Mouse (Mus musculus): Measurements from ENCODE around the gene Etfb. TPM values are rescaled to one million over a fixed set of nuclear protein-coding genes. Genes with fewer than 3 reads are reported as not detected.
"Not testable (repeated sequence)": the region's sequence is repeated elsewhere in the genome, so short reads cannot be mapped to it uniquely, and the experiment has no call there.

The Etfb gene
- total RNA-seq (2021), result 1,201 and 1,373 TPM in 2 replicates
- long read RNA-seq, experiment 1, transcript Etfb-201 (6 exons, 893 nt), result major isoform, 1,129 of 1,418 reads
- long read RNA-seq, experiment 1, partial matches to known transcripts, result 268 of 1,418 reads
- long read RNA-seq, experiment 1, other reads (novel, unspliced or antisense), result 18 of 1,418 reads
- long read RNA-seq, experiment 2, transcript Etfb-201 (6 exons, 893 nt), result major isoform, 1,279 of 1,632 reads
- long read RNA-seq, experiment 2, partial matches to known transcripts, result 338 of 1,632 reads
- long read RNA-seq, experiment 2, other reads (novel, unspliced or antisense), result 15 of 1,632 reads

DNA sequence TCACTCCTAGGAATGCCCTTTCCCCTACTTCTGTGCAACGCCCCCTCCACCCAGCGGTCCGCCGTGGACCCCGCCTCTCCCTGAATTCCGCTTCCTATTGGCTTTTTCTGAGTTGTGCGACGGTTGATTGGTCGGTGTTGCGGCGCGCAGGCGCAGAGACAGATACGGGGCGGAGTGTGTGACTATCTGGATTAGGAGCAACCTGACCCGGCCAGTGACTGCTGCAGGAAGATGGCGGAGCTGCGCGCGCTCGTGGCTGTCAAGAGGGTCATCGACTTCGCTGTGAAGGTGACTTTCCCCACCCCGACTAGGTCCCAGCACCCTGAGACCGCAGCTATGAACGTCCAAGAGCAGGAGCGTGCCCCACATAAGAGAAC is at the start of gene Etfb, which contains the start of gene Gm45233:
Etfb (plus strand) TSS at position 167 of the 377 bp plus-strand sequence.
Gm45233 (plus strand) TSS at position 212 of the 377 bp plus-strand sequence.
- peak; percentile 97 for DNase-seq

DNA sequence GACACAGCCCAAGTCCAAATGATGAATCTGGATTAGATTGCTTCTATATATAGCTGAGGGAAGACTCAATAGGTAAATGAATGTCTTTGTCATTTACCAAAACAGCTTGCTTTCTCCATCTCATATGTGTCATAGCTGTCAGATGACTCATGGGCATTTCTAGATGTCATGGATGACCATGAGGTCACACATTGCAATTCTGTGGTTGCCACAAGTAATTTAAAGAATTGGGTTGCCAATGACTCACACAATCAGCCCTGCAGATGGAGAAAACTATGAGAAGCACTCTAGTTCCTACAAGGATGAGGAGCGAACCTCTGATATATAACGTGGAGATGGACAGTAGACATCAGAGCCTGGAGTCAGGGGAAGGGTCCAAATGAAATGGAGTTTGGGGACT is 44.4 kb upstream of the Etfb start:
- DNase-seq, result no peak

DNA sequence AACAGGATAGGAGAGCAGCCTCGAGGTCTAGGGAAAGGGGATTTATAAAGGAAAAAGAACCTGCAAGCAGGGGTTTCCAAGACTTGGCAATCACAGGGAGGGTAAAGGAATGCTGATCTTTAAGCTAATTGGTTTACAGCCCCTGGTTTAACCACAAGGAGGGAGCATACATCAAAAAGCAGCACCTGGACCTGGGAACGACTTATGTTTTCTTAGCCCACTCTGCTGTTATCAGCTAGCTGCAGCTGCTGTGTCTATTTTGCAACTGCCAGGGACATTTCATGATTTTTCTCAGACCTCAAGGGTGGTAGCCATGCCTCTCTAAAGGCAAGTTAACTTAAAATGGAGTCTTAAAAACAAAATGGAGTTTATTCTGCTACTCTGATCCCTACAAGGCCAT is 41.2 kb upstream of the Etfb start:
- no peak for DNase-seq

DNA sequence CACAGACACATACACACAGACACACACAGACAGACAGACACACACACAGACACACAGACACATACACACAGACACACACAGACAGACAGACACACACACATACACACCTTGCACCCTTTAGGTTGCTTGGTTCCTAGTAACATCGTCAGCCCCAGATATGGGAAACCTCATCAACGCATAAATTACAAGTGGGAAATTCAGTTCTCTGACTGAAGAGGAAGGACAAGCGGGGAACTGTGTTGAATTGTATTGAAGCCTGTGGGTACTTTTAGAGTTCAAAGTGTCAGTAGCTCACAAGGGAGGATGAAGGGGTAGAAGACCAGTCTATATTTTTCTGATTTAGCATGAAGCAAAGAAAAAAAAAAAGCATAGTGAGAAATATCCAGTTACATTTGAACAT is 36.3 kb upstream of the Etfb start:
- no peak for DNase-seq

DNA sequence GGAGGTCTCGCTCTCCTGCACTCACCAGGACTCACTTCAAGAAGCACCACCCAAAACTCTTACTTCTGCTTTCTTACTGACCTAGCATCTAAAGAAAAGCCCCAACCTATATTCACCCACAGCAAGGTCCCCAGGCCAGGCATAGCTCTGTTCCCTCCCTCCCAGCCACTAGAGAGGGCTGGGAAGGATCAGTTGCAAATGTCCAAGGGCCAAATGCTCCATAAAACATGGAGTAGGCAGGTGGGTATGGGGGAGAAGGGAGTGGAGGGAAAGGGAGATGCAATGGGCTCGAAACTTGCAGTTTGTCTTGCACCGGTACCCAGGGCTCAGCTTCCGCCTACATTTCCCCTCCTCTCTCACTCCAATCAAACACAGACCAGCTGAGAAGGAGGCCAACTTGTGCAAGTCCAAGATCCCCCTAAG is 35.7 kb upstream of the Etfb start, which contains the start of gene Siglecg:
Siglecg (plus strand) TSS at position 74 of the 423 bp plus-strand sequence.
- DNase-seq, result no peak

DNA sequence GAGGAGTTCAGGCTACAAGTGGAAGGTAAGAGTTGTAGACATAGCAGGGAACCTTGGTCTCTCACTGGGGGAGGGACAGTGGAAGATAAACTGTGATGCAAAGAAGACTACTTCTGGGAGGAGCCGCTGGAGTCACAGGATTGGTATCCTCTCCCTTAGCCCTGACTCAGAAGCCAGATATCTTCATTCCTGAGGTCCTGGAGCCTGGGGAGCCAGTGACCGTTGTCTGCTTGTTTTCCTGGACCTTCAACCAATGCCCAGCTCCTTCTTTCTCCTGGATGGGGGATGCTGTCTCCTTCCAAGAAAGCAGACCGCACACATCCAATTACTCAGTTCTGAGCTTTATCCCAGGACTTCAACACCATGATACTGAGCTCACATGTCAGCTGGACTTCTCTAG is 34.8 kb upstream of the Etfb start:
- DNase-seq, result no peak

DNA sequence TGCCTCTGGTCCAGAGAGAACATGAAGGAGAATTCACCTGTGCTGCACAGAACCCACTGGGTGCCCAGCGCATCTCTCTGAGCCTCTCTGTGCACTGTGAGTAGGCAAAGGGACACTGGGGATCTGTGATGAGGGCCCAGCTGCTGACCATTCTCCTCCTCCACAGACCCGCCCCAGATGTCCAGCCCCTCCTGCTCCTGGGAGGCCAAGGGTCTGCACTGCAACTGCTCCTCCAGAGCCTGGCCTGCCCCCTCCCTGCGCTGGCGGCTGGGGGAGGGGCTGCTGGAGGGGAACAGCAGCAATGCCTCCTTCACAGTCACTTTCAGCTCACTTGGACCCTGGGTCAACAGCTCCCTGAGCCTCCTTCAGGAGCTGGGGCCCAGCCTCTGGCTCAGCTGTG is 32.2 kb upstream of the Etfb start:
- not testable (repeated sequence) for DNase-seq

DNA sequence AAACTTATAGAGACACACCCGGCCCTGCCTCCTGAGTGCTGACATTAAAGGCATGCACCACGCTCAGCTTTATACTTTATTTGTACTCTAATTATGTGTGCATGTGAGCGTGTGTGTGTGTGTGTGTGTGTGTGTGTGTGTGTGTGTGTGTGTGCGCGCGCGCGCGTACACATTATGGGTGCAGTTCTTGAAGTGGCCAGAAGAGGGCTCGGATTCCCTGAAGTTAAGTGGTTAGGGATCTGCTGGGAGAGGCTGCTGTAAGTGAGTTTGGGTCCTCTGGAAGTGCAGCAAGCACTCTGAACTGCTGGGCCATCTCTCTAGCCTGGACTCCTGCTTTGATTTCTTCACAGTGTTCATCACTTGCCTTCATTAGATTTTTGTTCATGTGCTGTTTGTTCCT is 26.6 kb upstream of the Etfb start:
- no peak for DNase-seq

DNA sequence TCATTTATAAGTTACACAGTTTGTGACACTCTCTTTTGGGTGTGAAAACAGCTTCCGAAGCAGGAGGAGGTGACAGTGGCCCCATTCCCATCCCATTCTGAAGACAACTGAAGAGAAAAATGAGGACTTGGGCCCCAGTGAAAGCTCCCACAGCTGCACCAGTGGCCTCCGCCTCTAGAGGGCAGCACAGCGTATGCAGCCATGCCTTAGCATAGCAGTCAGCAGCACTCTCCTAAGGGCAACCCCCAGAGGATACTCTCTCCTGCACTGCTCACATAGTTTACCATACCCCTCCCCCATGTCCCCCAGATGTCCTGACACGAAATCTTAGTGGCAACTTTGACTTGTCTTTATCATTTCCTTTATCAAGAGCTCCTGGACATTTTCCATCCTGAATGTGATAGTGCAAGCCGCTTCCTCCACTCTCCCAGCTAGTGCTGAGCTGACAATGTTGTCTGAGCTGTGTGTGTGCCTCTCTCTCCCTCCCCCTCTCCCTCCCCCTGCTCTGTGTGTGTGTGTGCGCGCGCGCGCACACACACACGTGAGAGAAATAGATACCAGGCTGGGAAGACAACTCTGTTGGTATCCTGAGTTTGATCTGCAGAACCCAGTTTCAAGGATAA is 20.8 kb upstream of the Etfb start:
- peak; percentile 93 for DNase-seq

DNA sequence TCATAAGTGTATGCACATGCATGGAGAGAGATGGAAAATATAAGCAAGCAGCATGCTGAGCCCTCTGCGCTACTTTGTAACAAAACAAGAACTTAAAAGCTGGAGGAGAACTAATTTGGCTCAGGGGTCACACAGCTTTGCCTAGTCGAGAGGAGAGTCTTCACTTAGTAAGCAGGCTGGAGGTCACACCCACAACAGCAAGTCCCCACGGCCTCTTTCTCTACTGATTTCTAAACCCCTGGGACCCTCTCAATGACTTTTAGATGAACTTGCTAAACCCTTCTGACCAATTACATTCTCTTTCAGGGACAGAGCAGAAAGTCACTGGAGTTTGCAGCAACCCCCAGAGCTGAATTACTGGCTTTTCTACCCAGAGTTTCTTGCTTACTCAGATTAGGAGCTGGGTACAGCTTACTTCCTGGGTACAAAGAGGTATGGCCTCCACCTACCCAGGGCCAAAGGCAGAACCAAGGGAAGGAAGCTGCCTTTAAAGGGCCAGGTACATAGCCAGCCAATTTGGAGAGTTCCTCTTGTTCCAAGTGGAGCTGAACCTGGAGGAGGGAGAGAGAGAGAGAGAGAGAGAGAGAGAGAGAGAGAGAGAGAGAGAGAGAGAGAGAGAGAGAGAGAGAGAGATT is 19.8 kb upstream of the Etfb start:
- DNase-seq, result peak; percentile 28

DNA sequence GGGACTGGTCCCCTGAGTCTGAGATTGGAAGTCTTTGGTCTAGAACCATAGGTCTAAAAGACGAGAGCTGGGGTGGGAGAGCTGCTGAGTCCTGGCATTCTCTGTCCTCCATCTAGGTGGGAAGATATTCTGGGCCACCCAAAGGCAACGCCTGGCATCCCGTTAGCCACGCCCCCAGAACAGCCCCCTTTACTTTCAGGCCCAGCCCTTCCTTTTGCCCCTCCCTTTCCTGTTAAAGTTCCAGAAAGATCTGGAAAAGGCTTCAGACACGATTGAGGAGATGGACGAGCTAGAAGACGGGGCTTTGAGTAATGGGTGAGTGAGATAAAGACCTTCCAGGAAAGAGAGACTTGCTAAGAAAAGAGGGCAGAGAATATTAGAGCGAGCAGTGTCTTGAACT is 16.5 kb upstream of the Etfb start, which contains the start of gene Lim2:
Lim2 (plus strand) TSS at position 265 of the 400 bp plus-strand sequence.
- DNase-seq, result no peak

DNA sequence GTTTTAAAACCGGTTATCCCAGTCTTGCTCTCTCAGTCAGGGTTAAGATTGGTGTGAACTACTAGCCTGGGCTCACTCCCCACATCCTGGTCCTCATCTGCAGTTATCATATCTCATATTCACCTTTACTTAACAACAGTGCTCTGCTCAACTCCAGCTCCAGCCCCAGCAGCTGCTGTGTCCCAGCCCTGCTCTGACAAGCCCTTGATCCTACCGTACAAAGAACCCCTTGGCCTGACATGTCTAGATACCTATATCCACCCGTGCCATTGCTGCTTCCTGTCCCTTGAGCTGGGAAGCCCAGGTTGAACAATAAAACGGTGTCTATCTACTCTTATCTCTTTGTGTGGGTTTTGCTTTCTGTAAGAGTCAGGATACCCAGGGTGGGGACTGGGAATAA is 14.4 kb upstream of the Etfb start:
- DNase-seq, result no peak

DNA sequence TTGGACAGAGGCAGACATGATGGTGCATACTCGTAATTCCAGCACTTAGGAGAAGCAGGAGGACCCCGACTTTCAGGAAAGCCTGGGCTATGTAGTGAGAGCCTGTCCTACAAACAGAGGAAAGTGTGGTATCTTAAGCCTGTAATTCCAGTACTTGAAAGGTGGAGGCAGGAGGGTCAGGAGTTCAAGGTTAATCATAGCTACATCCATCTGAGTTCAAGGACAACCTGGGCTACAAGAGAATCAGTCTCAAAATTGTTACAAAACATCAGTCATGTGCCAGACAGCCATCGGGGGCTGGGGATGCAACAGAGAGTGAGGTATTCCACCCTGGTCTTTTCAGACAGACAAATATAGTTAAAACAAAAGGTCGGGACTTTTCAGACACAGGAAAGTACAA is 11.0 kb upstream of the Etfb start:
- no peak for DNase-seq

DNA sequence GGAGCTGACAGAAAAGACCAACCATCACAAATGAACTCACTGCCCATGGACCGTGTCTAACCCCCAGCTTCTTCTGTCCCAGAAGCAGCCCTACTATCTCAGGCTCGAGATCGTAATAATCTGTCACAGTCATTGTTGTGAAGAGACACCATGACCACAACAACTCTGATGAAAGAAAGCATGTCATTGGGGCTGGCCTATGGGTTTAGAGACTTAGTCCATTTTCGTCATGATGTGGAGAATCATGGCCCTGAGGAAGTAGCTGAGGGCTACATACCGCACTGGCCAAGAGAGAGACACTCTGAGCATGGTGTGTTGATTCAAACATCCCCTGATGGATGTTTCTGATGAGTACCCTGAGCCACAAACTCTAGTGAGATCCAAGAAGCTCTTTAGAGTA is 9.2 kb upstream of the Etfb start:
- no peak for DNase-seq

DNA sequence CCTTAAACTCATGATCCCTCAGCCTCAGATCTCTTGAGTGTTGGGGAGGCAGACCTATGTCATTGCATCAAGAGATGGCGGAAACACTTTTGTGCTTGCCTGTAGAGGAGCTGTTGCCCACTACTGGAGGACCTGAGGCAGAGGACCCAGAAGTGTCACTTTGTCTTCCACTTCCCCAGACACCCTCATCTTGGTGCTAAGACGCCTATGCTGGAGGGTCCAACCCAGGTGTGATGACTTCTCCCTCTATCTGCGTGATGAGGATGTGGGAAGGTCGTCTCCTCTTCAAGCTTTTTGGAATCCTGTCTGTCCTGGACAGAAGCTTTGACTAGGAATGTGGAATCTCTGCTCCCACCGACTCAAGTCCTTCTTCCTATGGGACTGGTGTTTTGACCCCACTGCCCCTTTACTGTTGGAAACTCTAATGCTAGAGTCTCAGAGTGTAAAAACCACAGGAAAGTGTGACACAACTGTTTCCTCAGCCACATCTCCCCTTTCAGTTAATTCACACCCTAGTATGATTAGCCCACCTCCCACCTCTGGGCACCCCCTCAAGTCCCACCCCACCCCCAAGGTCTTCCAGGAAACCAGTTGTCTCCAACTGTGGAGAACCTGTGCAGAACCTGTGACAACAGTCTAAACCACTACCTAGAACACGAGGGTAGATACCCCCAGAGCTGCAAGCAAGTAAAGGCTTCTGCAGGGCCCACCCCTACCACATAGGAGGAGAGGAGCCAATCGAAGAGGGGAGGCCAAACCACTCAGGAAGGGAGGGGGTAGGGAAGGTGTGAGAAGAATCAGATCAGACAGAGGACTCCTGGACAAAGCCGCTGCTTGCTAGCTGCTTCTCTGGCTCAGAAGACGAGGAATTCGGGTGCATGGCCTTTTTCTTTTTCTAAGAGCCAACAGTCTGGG is 7.3 kb upstream of the Etfb start, which contains the start of gene Nkg7:
Nkg7 (plus strand) TSS at position 733 of the 915 bp plus-strand sequence.
- DNase-seq, result no peak

DNA sequence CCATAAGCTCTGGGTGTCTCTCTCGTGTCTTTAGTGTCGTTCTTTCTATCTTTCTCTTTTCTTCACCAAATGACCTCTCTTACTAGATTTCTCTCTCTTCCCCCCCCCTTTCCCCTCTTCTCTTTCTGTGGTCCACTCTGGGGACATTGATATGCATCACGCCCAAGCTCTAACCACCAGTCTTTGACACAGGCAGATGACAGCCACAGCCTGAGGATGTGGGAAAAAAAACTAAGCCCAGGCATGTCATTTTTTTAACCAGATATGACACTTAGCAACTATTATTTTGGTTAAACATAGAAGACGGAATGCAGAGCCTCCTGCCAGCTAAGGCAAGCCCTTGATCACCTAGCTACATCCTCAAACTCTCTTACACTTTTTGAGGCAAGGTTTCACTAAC is 5.3 kb upstream of the Etfb start:
- DNase-seq, result no peak

DNA sequence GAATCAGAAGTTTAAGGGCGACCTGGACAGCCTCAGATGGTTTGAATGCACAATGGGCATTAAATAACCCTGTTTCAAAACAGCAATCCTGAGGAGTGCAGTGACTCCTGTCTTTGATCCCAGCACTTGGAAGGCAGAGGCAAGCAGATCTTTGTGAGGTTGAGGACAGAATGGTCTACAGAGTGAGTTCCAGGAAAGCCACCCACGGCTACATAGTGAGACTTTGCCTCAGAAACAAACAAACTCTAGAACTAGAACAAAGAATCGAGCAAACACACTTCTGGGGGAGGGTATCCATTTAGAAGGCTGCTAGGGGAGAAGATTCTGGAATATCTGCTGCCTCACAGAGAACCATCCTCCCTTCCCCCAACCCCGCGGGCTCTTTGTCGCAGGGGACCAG is 3.4 kb upstream of the Etfb start, which contains the start of gene Cldnd2:
Cldnd2 (plus strand) TSS at position 301 of the 400 bp plus-strand sequence.
- no peak for DNase-seq

DNA sequence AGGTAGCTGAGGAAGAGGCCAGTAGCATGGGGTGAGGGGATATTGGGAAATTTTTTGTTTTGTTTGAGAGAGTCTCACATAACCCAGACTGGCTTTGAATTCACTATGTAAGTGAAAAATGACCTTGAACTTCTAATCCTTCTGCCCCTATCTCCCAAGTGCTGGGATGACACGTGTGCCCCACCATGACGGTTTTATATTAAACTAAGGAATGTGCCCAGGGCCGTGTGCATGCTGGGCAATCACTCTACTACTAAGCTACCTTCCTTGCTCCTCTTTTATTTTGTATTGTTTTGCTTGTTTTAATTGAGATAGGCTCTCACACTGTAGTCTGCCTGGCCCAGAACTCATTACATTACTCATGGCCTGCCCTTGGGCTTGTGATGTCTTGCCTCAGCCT is 2.8 kb upstream of the Etfb start:
- no peak for DNase-seq

DNA sequence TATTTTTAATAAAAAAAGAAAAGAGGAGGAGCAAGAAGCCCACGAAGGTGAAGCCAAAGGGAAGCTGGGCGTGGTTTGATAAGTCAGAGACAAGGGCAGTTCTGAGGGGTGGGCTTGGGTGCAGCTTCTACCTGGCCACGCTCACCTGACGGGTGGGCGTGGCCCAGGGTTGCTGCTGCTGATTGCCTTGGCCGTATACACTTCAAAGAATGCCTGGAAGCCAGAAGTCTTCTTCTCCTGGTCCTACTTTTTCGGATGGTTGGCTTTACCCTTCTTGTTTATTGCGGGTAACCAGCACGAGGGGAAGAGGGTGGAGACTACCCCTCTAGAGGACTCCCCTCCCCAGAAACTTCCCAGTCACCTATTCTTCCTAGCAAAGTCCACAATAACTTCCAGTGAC is 1.2 kb upstream of the Etfb start:
- no peak for DNase-seq

DNA sequence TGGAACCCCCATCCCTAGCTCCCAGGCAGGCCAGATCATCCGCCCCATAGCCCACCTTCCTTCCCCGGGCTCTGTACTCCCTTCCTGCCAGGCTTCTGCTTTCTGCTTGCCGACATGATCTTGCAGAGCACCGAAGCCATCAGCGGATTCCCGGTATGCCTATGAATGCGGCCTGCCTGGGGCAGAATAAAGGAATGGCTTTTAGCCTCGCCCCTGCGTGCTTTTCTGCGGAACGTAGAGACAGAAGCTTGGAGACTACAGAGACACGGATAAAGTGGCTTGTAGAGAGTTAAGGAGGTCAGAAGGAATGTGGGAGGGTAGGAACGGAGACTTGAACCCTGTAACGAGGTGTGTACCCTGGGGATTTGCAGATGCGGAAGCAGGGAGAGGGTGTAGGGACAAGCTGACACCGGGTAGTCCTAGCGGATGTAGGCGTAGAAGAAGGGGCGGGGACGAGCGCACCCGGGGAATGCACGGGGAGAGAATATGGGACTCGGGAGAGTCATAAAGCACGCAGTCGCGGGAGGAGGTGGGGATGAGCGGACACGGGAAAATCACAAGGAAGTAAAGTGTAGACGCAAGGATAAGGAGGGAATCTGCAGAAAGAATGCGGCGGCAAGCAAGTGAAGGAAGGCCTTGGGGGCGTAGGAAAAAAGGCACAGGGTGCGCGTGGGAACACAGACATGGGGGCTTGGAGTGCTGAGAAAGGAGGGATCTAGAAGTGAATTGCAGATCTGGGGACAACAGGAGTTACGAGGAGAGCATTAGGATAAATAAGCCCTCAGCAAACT is 562 bp upstream of the Etfb start:
- DNase-seq, result peak; percentile 92

DNA sequence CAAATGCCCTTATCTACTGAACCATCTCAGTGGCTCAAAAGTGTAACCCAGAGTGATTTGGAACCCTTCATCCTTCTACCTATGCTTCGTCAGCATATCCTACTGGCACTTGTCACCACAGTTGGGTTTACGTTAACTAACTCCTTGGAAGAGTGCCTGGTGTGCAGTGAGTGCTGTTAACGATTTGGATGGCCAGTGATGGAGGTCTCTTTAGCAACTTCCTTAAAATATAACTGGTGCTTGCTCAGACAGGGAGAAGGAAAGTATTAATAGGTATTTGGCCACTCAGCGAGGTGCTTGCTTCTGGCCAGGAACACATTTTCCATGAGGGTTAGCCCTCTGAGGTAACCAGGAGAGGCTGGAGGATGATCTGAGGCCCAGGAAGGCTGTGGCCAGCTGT is 3.9 kb downstream of the Etfb start:
- DNase-seq, result no peak

Data from adrenal gland, postnatal 14 days (tissue).